Mouse (Mus musculus) MEL (cell line): ENCODE data around the gene Cdkal1. TPM values are rescaled to one million over a fixed set of nuclear protein-coding genes. Genes with fewer than 3 reads are reported as not detected.

ENCODE experiments used
- DNase-seq: peaks from one replicate; pipeline ENCODE4 v3.0.0; 2011; ENCODE audit warnings: low read depth, low spot score
- H3K27ac ChIP-seq: 2 replicates; pipeline ENCODE4 v1.5.1; 2012; ENCODE audit warnings: low read depth, mild to moderate bottlenecking, control low read depth, low read length, moderate library complexity; ENCODE audit not compliant: control insufficient read depth
- H3K27me3 ChIP-seq, 2 experiments: fragments of 150-350 bp in 1 of 2; sonication (generic) in 1 of 2; 2 replicates each; pipeline ENCODE4 v1.6.1; 2012; ENCODE audit warnings: low read length in 2 of 2, mild to moderate bottlenecking in 2 of 2, improper control_type of control experiment in 1 of 2, moderate library complexity in 1 of 2; ENCODE audit not compliant: insufficient read depth in 2 of 2, control insufficient read depth in 1 of 2
- H3K36me3 ChIP-seq, 2 experiments: 2 replicates each; pipeline ENCODE4 v1.6.1; 2012 to 2014; ENCODE audit warnings: low read length in 2 of 2, improper control_type of control experiment in 1 of 2, inconsistent platforms in 1 of 2, mild to moderate bottlenecking in 1 of 2; ENCODE audit not compliant: insufficient read depth in 2 of 2, control insufficient read depth in 1 of 2
- H3K4me1 ChIP-seq, 2 experiments: fragments of 150-350 bp in 1 of 2; sonication (generic) in 1 of 2; 2 replicates each; pipeline ENCODE4 v1.6.1; 2012; ENCODE audit warnings: low read length in 2 of 2, improper control_type of control experiment in 1 of 2, mild to moderate bottlenecking in 1 of 2; ENCODE audit not compliant: insufficient read depth in 2 of 2, control insufficient read depth in 1 of 2
- H3K4me3 ChIP-seq, 2 experiments: fragments of 150-350 bp in 1 of 2; sonication (generic) in 1 of 2; 2 replicates each; pipeline ENCODE4 v1.5.1; 2012; ENCODE audit warnings: low read depth in 2 of 2, low read length in 2 of 2, mild to moderate bottlenecking in 2 of 2, moderate library complexity in 2 of 2, control low read depth in 1 of 2, improper control_type of control experiment in 1 of 2; ENCODE audit not compliant: control insufficient read depth in 1 of 2, insufficient read depth in 1 of 2
- H3K79me2 ChIP-seq: 2 replicates; pipeline ENCODE4 v1.6.1; 2012; ENCODE audit warnings: mild to moderate bottlenecking, low read length, moderate library complexity; ENCODE audit not compliant: control insufficient read depth, poor library complexity, insufficient read depth
- H3K9ac ChIP-seq: 2 replicates; pipeline ENCODE4 v1.6.1; 2012; ENCODE audit warnings: low read depth, mild to moderate bottlenecking, control low read depth, low read length, moderate library complexity; ENCODE audit not compliant: control insufficient read depth, poor library complexity, severe bottlenecking
- H3K9me3 ChIP-seq: fragments of 150-350 bp; sonication (generic); replicated peaks from 2 replicates; pipeline ENCODE4 v1.6.1; 2012; ENCODE audit warnings: mild to moderate bottlenecking, low read length, improper control_type of control experiment, moderate library complexity; ENCODE audit not compliant: insufficient read depth
- BHLHE40 ChIP-seq: IDR thresholded peaks from 2 replicates; pipeline ENCODE4 v1.6.1; 2012; ENCODE audit warnings: low read depth, mild to moderate bottlenecking, inconsistent platforms, low read length, improper control_type of control experiment, borderline replicate concordance
- CHD1 ChIP-seq: IDR thresholded peaks from 2 replicates; pipeline ENCODE4 v1.6.1; 2012; ENCODE audit warnings: low read depth, mild to moderate bottlenecking, inconsistent platforms, low read length, improper control_type of control experiment
- CHD2 ChIP-seq: IDR thresholded peaks from 2 replicates; pipeline ENCODE4 v1.6.1; 2011; ENCODE audit warnings: low read length, improper control_type of control experiment
- CTCF ChIP-seq, 3 experiments: IDR thresholded peaks in 2 of 3; conservative IDR thresholded peaks in 1 of 3; 2 replicates each; pipeline ENCODE4 v1.5.1; 2011 to 2012; ENCODE audit warnings: low read length in 3 of 3, low read depth in 2 of 3, mild to moderate bottlenecking in 2 of 3, improper control_type of control experiment in 1 of 3, inconsistent platforms in 1 of 3, mixed read lengths in 1 of 3, moderate library complexity in 1 of 3; ENCODE audit not compliant: control insufficient read depth in 1 of 3, insufficient read depth in 1 of 3, poor library complexity in 1 of 3, severe bottlenecking in 1 of 3
- E2F4 ChIP-seq: IDR thresholded peaks from 2 replicates; pipeline ENCODE4 v1.6.1; 2011; ENCODE audit warnings: low read depth, low read length, improper control_type of control experiment, borderline replicate concordance
- EP300 ChIP-seq, 2 experiments: IDR thresholded peaks; 2 replicates each; pipeline ENCODE4 v1.6.1; 2011; ENCODE audit warnings: improper control_type of control experiment in 2 of 2, low read length in 2 of 2, low read depth in 1 of 2, mild to moderate bottlenecking in 1 of 2
- GABPA ChIP-seq: IDR thresholded peaks from 2 replicates; pipeline ENCODE4 v1.6.1; 2012; ENCODE audit warnings: low read depth, mild to moderate bottlenecking, inconsistent platforms, low read length, improper control_type of control experiment, moderate library complexity
- GATA1 ChIP-seq: IDR thresholded peaks from 2 replicates; pipeline ENCODE4 v1.6.1; 2011; ENCODE audit warnings: low read depth, low read length, improper control_type of control experiment
- JUND ChIP-seq: IDR thresholded peaks from 2 replicates; pipeline ENCODE4 v1.6.1; 2011; ENCODE audit warnings: low read depth, mild to moderate bottlenecking, improper control_type of control experiment, low read length
- KAT2A ChIP-seq: conservative IDR thresholded peaks from 2 replicates; pipeline ENCODE4 v1.6.1; 2012; ENCODE audit warnings: low read depth, low read length, improper control_type of control experiment, inconsistent platforms
- MAFK ChIP-seq: IDR thresholded peaks from 2 replicates; pipeline ENCODE4 v1.6.1; 2011; ENCODE audit warnings: low read depth, mild to moderate bottlenecking, low read length, improper control_type of control experiment, borderline replicate concordance
- MAX ChIP-seq: IDR thresholded peaks from 2 replicates; pipeline ENCODE4 v1.6.1; 2011; ENCODE audit warnings: low read length, improper control_type of control experiment
- MEF2A ChIP-seq: IDR thresholded peaks from 2 replicates; pipeline ENCODE4 v1.6.1; 2014; ENCODE audit warnings: low read depth, mild to moderate bottlenecking, inconsistent platforms, low read length, improper control_type of control experiment; ENCODE audit not compliant: poor library complexity, insufficient replicate concordance, severe bottlenecking; ENCODE audit errors: extremely low read depth
- MYB ChIP-seq: IDR thresholded peaks from 2 replicates; pipeline ENCODE4 v1.6.1; 2011; ENCODE audit warnings: mild to moderate bottlenecking, low read depth, low read length, improper control_type of control experiment
- NELFE ChIP-seq: IDR thresholded peaks from 2 replicates; pipeline ENCODE4 v1.6.1; 2011; ENCODE audit warnings: low read depth, low read length, improper control_type of control experiment
- NRF1 ChIP-seq: IDR thresholded peaks from 2 replicates; pipeline ENCODE4 v1.6.1; 2014; ENCODE audit warnings: low read depth, mild to moderate bottlenecking, inconsistent platforms, low read length, improper control_type of control experiment, moderate library complexity; ENCODE audit not compliant: poor library complexity, insufficient read depth, severe bottlenecking
- POLR2A ChIP-seq, 2 experiments: IDR thresholded peaks; 2 replicates each; pipeline ENCODE4 v1.6.1; 2011 to 2012; ENCODE audit warnings: low read length in 2 of 2, mild to moderate bottlenecking in 2 of 2, control low read depth in 1 of 2, improper control_type of control experiment in 1 of 2, low read depth in 1 of 2, moderate library complexity in 1 of 2; ENCODE audit not compliant: control insufficient read depth in 1 of 2, insufficient read depth in 1 of 2, poor library complexity in 1 of 2
- POLR2AphosphoS2 ChIP-seq: IDR thresholded peaks from 2 replicates; pipeline ENCODE4 v1.6.1; 2011; ENCODE audit warnings: low read length, improper control_type of control experiment
- POLR2AphosphoS5 ChIP-seq: IDR thresholded peaks from 2 replicates; pipeline ENCODE4 v1.6.1; 2012; ENCODE audit warnings: low read depth, borderline replicate concordance, mild to moderate bottlenecking, inconsistent platforms, low read length, moderate library complexity, mixed read lengths
- RAD21 ChIP-seq: IDR thresholded peaks from 2 replicates; pipeline ENCODE4 v1.6.1; 2011; ENCODE audit warnings: mild to moderate bottlenecking, low read depth, low read length, improper control_type of control experiment
- RCOR1 ChIP-seq: IDR thresholded peaks from 2 replicates; pipeline ENCODE4 v1.6.1; 2012; ENCODE audit warnings: low read depth, mild to moderate bottlenecking, inconsistent platforms, low read length, improper control_type of control experiment
- SIN3A ChIP-seq: IDR thresholded peaks from 2 replicates; pipeline ENCODE4 v1.6.1; 2012; ENCODE audit warnings: low read length, improper control_type of control experiment, inconsistent platforms
- TAL1 ChIP-seq: IDR thresholded peaks from 2 replicates; pipeline ENCODE4 v1.6.1; 2012; ENCODE audit warnings: mild to moderate bottlenecking, inconsistent platforms, low read length, moderate library complexity, mixed read lengths
- TCF12 ChIP-seq: IDR thresholded peaks from 2 replicates; pipeline ENCODE4 v1.6.1; 2014; ENCODE audit warnings: low read depth, mild to moderate bottlenecking, inconsistent platforms, low read length, improper control_type of control experiment, moderate library complexity
- UBTF ChIP-seq: IDR thresholded peaks from 2 replicates; pipeline ENCODE4 v1.6.1; 2012; ENCODE audit warnings: low read depth, mild to moderate bottlenecking, inconsistent platforms, low read length, improper control_type of control experiment, moderate library complexity, borderline replicate concordance; ENCODE audit not compliant: insufficient read depth
- USF2 ChIP-seq, 2 experiments: IDR thresholded peaks; 2 replicates each; pipeline ENCODE4 v1.6.1; 2011 to 2012; ENCODE audit warnings: improper control_type of control experiment in 2 of 2, low read length in 2 of 2, borderline replicate concordance in 1 of 2, inconsistent platforms in 1 of 2, low read depth in 1 of 2, mild to moderate bottlenecking in 1 of 2; ENCODE audit not compliant: insufficient read depth in 1 of 2
- ZMIZ1 ChIP-seq: IDR thresholded peaks from 2 replicates; pipeline ENCODE4 v1.6.1; 2012; ENCODE audit warnings: low read depth, mild to moderate bottlenecking, inconsistent platforms, low read length, improper control_type of control experiment, moderate library complexity
- polyA plus RNA-seq, 2 experiments: library from polyadenylated mRNA; stranded (reverse) in 1 of 2; unstranded in 1 of 2; fragments of >175 nt in 1 of 2; fragments of >200 nt in 1 of 2; gene quantifications; 2 replicates each; pipeline versions ENCODE4 v1.2.1 to v1.2.4; 2012; ENCODE audit warnings: low replicate concordance in 2 of 2, low read depth in 1 of 2; ENCODE audit not compliant: insufficient read length in 2 of 2, insufficient read depth in 1 of 2, missing spikeins in 1 of 2
- total RNA-seq: library from RNA; depleted of rRNA; stranded (reverse); fragments of 300-350 nt; gene quantifications from 2 replicates; pipeline ENCODE4 v1.2.3, GENCODE M21; 2012

The Cdkal1 gene
- total and polyA plus RNA-seq, 3 experiments: 10.6 to 11.0 TPM; not detected in 1

GRCm38 (mm10) chr13:29637788-29638187 is 217.7 kb downstream of the Cdkal1 start (continued):
- TF ChIP-seq UBTF: no peak

GRCm38 (mm10) chr13:29635581-29635980 is 219.9 kb downstream of the Cdkal1 start:
- TF ChIP-seq UBTF (no peak), USF2 (IDR thresholded peaks at IDR 0.05; ENCODE audit: borderline replicate concordance in 1 of 2, insufficient read depth in 1 of 2, low read depth in 1 of 2, low read length in 2 of 2) (no peak), GATA1 (no peak), EP300 (IDR thresholded peaks at IDR 0.05; ENCODE audit: low read depth in 1 of 2, low read length in 2 of 2) (no peak), TAL1 (no peak), KAT2A (no peak), POLR2AphosphoS5 (no peak), CHD2 (no peak), MYB (no peak), BHLHE40 (no peak), NRF1 (no peak), ZMIZ1 (no peak), RAD21 (no peak)
- TF ChIP-seq, all 39 proteins: peak for 0
- H3K27ac ChIP-seq: no peak overlapping the region

GRCm38 (mm10) chr13:29631342-29631741 is 224.1 kb downstream of the Cdkal1 start:
- no peaks in the 10 kb centered on the region for H3K27me3 ChIP-seq
- H3K9ac ChIP-seq: no peak overlapping the region
- peaks cover 0 to 15% of the 10 kb centered on the region in 2 experiments; a peak in 2 of 4 replicates for H3K36me3 ChIP-seq
- H3K27ac ChIP-seq: no peak overlapping the region
- no peaks in the 10 kb centered on the region for H3K79me2 ChIP-seq
- TF ChIP-seq MEF2A (no peak), GABPA (no peak), POLR2A (IDR thresholded peaks at IDR 0.05; ENCODE audit: control insufficient read depth in 1 of 2, insufficient read depth in 1 of 2, low read depth in 1 of 2, low read length in 2 of 2, poor library complexity in 1 of 2) (no peak), POLR2AphosphoS2 (no peak), TCF12 (no peak), RCOR1 (no peak), E2F4 (no peak), JUND (no peak), SIN3A (no peak), RAD21 (no peak), MAX (no peak), CTCF (IDR thresholded peaks at IDR 0.05 in 2 of 3, conservative IDR thresholded peaks at IDR 0.05 in 1 of 3; ENCODE audit: control insufficient read depth in 1 of 3, insufficient read depth in 1 of 3, low read depth in 2 of 3, low read length in 3 of 3, poor library complexity in 1 of 3, severe bottlenecking in 1 of 3) (no peak), CHD1 (no peak), MAFK (no peak), MYB (no peak), NELFE (no peak)
- TF ChIP-seq, all 39 proteins: peak for 0
- no peak for DNase-seq
- H3K4me3 ChIP-seq: no peak overlapping the region
- no peaks in the 10 kb centered on the region for H3K9me3 ChIP-seq
- peaks cover 8 to 16% of the 10 kb centered on the region in 2 experiments for H3K4me1 ChIP-seq

More at GRCm38 (mm10) chr13:29635581-29635980, 219.9 kb downstream of the Cdkal1 start:
- H3K79me2 ChIP-seq: no peaks in the 10 kb centered on the region
- peaks cover 16 to 18% of the 10 kb centered on the region in 2 experiments for H3K4me1 ChIP-seq
- no peaks in the 10 kb centered on the region for H3K9me3 ChIP-seq
- H3K27me3 ChIP-seq: no peaks in the 10 kb centered on the region
- no peak overlapping the region for H3K4me3 ChIP-seq
- DNase-seq: no peak
- H3K36me3 ChIP-seq: peaks cover 0 to 14% of the 10 kb centered on the region in 2 experiments; a peak in 2 of 4 replicates
- no peak overlapping the region for H3K9ac ChIP-seq
